Mouse (Mus musculus) bone marrow, adult 2 months (tissue): ENCODE results near the gene Ccl26.

Experiments
- CTCF ChIP-seq: fragments of 200-500 bp; IDR thresholded peaks from 2 replicates; pipeline ENCODE4 v1.5.1; 2011; ENCODE audit warnings: low read length, control low read depth; ENCODE audit not compliant: control insufficient read depth, insufficient read depth
- POLR2A ChIP-seq: fragments of 200-500 bp; IDR thresholded peaks from 2 replicates; pipeline ENCODE4 v1.6.1; 2011; ENCODE audit warnings: low read depth, mild to moderate bottlenecking, control low read depth, low read length, borderline replicate concordance; ENCODE audit not compliant: control insufficient read depth

DNA sequence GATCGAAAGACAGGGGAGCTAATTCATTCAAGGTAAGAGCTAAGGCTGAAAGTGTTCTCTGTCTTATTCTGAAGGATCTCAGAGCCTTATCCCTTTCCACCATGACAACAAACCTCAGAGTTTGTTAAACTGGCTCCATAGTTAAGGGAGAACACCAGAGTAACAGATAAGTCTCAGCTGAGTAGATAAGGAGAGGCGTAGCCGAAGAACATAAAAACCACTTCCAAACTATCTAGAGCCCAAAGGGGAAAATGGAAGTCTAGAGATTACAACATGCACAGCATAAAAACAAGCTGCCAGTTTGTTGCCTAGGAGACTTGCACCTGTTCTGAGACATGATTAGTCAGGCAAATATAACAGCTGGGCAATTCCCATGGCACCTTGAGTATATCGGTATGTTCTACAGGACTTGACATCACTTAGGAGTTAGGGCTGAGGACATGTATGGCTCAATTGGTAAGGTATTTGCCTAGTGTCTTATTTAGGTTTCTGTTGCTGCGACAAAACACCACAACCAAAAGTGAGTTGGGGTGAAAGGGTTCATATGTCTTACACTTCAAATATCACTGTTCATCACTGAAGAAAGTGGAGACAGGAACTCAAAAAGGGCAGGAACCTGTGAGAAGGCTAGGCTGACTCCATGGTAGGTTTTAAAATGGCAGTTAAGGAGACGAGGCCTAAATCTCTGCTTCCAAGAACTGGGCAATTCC is 4.3 kb upstream of the Ccl26 start:
- no peak for TF ChIP-seq POLR2A
- TF ChIP-seq CTCF = no peak
